Mouse (Mus musculus): ENCODE data around the gene Zfc3h1. TPM values are rescaled to one million over a fixed set of nuclear protein-coding genes. Genes with fewer than 3 reads are reported as not detected.

Gene Zfc3h1
- 28.4 TPM for polyA plus RNA-seq (2014; fragmentation: Illumina TruSeq; extraction: RNeasy Lipid Tissue Mini Kit (QIAGEN cat#74804); ENCODE audit: low read depth, low replicate concordance)

DNA sequence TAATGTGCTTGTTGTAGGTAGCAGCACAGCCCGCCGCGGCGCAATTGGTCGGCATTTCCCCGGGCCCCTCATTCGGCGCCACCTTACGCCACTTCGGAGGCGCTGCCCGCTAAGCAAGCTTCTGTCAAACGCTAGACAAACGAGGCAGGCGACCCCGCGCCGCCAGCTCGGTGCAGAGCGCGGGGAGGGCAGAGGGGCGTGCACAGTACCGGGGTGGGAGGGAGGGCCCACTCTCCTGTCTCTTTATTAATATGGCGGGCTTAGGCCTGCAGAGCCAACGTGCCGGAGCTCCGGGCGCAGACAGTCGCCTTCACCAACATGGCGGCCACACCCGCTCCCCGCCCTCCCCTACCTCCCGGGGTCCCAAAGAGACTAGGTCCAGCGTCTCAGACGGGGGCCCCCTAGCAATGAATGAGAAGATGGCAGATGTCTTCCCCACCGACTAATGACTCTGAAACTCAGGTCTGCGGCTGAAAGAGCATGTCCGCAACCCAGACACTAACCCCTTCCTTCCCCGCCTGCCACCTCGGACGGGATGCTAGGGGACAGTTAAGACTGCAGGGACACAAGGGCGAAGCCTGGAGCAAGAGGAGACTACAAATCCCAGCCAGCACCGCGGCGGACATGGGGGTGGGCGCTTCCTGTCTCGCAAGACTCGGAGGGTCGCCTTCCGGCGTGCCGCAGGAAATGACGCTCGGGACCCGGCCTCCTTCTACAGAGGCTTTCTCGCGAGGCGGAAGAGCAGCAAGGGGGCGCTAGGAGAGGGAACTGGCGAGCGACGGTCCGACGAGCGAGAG lies at the start of gene Zfc3h1, which contains the start of gene Thap2:
Zfc3h1 (plus strand) TSS at position 739 of the 797 bp plus-strand sequence.
Thap2 (minus strand) TSS at position 223 of the 797 bp plus-strand sequence.

GRCm38 (mm10) chr10:115361840-115362622 lies 22.7 kb upstream of the Zfc3h1 start, which contains the start of gene Tmem19:
Tmem19 (minus strand) TSS chr10:115362501.

Other genes starting within 250 kb of the Zfc3h1 start
- gene Tph2, start 199.9 kb upstream of the Zfc3h1 start, polyA plus RNA-seq (2014; fragmentation: Illumina TruSeq; extraction: RNeasy Lipid Tissue Mini Kit (QIAGEN cat#74804); ENCODE audit: low read depth, low replicate concordance): not detected
- 34.7 TPM for gene Tbc1d15, start 133.5 kb upstream of the Zfc3h1 start, polyA plus RNA-seq (2014; fragmentation: Illumina TruSeq; extraction: RNeasy Lipid Tissue Mini Kit (QIAGEN cat#74804); ENCODE audit: low read depth, low replicate concordance)
- gene Rab21, start 69.4 kb upstream of the Zfc3h1 start, polyA plus RNA-seq (2014; fragmentation: Illumina TruSeq; extraction: RNeasy Lipid Tissue Mini Kit (QIAGEN cat#74804); ENCODE audit: low read depth, low replicate concordance): 59.4 TPM
- 11.9 TPM for gene Tmem19, start 22.5 kb upstream of the Zfc3h1 start, polyA plus RNA-seq (2014; fragmentation: Illumina TruSeq; extraction: RNeasy Lipid Tissue Mini Kit (QIAGEN cat#74804); ENCODE audit: low read depth, low replicate concordance)
- 9.0 TPM for gene Thap2, start 516 bp upstream of the Zfc3h1 start, polyA plus RNA-seq (2014; fragmentation: Illumina TruSeq; extraction: RNeasy Lipid Tissue Mini Kit (QIAGEN cat#74804); ENCODE audit: low read depth, low replicate concordance)
- not detected for gene A930009A15Rik, start 185.0 kb downstream of the Zfc3h1 start, polyA plus RNA-seq (2014; fragmentation: Illumina TruSeq; extraction: RNeasy Lipid Tissue Mini Kit (QIAGEN cat#74804); ENCODE audit: low read depth, low replicate concordance)
- 0.08 TPM for gene Lgr5, start 202.8 kb downstream of the Zfc3h1 start, polyA plus RNA-seq (2014; fragmentation: Illumina TruSeq; extraction: RNeasy Lipid Tissue Mini Kit (QIAGEN cat#74804); ENCODE audit: low read depth, low replicate concordance)